Mouse (Mus musculus) liver, embryonic 16.5 days (tissue): ENCODE results near the gene Tcp11. TPM values are rescaled to one million over a fixed set of nuclear protein-coding genes. Genes with fewer than 3 reads are reported as not detected.

Source experiments
- ATAC-seq: fragments of 200-750 bp; cut with Nextera tagmentation; 2 replicates; pipeline ENCODE4 v1.8.0; 2017; ENCODE audit warnings: low read depth, mild to moderate bottlenecking, moderate number of reproducible peaks, moderate library complexity
- H3K27ac ChIP-seq: fragments of 300-500 bp; sonication (generic); 2 replicates; pipeline ENCODE4 v1.5.1; 2014; ENCODE audit warnings: mild to moderate bottlenecking, low read length
- H3K27me3 ChIP-seq: fragments of 300-500 bp; sonication (generic); 2 replicates; pipeline ENCODE4 v1.6.1; 2014; ENCODE audit warnings: low read depth, low read length, mixed read lengths; ENCODE audit not compliant: control insufficient read depth, insufficient read depth
- H3K36me3 ChIP-seq: fragments of 300-500 bp; sonication (generic); 2 replicates; pipeline ENCODE4 v1.6.1; 2014; ENCODE audit warnings: mild to moderate bottlenecking; ENCODE audit not compliant: control insufficient read depth, insufficient read depth
- H3K4me1 ChIP-seq: fragments of 300-500 bp; sonication (generic); 2 replicates; pipeline ENCODE4 v1.6.1; 2014; ENCODE audit warnings: low read depth, low read length, mixed read lengths; ENCODE audit not compliant: control insufficient read depth
- H3K4me2 ChIP-seq: fragments of 300-500 bp; sonication (generic); 2 replicates; pipeline ENCODE4 v1.6.1; 2014; ENCODE audit warnings: low read depth, low read length, mixed read lengths
- H3K4me3 ChIP-seq: fragments of 300-500 bp; sonication (generic); 2 replicates; pipeline ENCODE4 v1.5.1; 2014; ENCODE audit warnings: low read depth, mild to moderate bottlenecking, low read length
- H3K9ac ChIP-seq: fragments of 300-500 bp; sonication (generic); 2 replicates; pipeline ENCODE4 v1.6.1; 2014; ENCODE audit warnings: low read depth, low read length
- H3K9me3 ChIP-seq: fragments of 300-500 bp; sonication (generic); replicated peaks from 2 replicates; pipeline ENCODE4 v1.6.1; 2016; ENCODE audit warnings: low read length; ENCODE audit not compliant: control insufficient read depth
- WGBS: fragments of 180-500 bp; shearing (Covaris S2); extraction: QIAGEN DNeasy Blood & Tissue Kit; methylation state at CpG from one replicate; pipeline ENCODE4 v1.1.7; 2014; ENCODE audit not compliant: insufficient replicate concordance; 5-methylcytosine and 5-hydroxymethylcytosine counted together
- polyA plus RNA-seq: library from polyadenylated mRNA; unstranded; fragments of >200 nt; fragmentation: Nextera tagmentation; extraction: Ambion mirVana; gene quantifications from 2 replicates; pipeline ENCODE4 v1.2.1, GENCODE M21; 2015

Tcp11 gene
- polyA plus RNA-seq, 1 experiment from 2014 or later = 0.06 TPM

DNA sequence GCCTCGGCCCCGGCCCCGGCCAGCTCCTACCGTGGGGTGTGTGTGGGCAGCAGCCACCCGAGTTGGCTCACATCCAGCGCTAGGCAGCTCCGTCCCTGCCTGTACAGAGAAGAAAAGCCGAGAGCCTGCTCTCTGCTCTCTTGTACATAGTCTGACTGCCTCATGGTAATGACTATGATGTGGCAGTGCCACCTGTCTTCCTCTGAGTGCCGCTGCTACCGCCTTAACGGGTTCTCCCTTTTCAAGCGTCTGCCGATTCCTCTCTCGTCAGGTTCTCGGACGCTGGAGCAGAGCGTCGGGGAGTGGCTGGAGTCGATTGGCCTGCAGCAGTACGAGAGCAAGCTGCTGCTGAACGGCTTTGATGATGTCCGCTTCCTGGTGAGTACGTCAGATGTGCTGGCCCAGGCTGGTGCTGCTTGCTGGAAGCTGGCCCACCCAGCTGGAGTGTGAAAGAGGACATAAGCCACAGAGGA, 38.1 kb downstream of the Tcp11 start:
- Histone ChIP-seq H3K27me3 (no peaks in the 10 kb centered on the region), H3K27ac (no peak overlapping the region), H3K9me3 (no peaks in the 10 kb centered on the region), H3K9ac (no peak overlapping the region), H3K4me2 (no peak overlapping the region), H3K36me3 (no peaks in the 10 kb centered on the region; the same call in 1 of the 2 replicates), H3K4me3 (no peak overlapping the region), H3K4me1 (no peaks in the 10 kb centered on the region)
- ATAC-seq = no peak
- 80% methylated on average over 23 of the region's 23 CpGs for WGBS

DNA sequence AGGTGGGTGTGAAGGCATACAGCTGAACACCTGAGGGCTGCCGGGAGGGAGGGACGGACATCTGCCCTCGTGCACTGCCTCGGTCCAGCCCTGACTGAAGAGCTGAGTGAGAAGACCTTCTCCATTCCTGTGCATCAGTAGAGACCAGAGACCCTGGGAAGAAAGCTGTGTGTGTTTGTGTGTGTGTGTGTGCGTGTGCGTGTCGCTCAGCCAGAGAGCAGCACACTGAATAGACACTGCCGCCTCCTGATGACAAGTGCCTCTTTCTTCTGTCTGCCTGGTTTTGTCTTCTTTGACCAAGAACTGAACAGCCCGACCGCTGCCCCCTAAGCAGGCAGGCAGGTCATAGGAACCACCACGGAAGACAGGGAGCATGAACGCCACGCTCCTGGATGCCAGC, 39.1 kb downstream of the Tcp11 start:
- no peak overlapping the region for H3K4me3 ChIP-seq
- H3K4me2 ChIP-seq = no peak overlapping the region
- H3K27me3 ChIP-seq = no peaks in the 10 kb centered on the region
- H3K9me3 ChIP-seq = no peaks in the 10 kb centered on the region
- H3K36me3 ChIP-seq = no peaks in the 10 kb centered on the region; the same call in 1 of the 2 replicates
- no peak for ATAC-seq
- WGBS = 89% methylated on average over 13 of the region's 13 CpGs
- H3K9ac ChIP-seq = no peak overlapping the region
- H3K27ac ChIP-seq = no peak overlapping the region
- H3K4me1 ChIP-seq = no peaks in the 10 kb centered on the region

GRCm38 (mm10) chr17:28040620-28041019, 39.8 kb downstream of the Tcp11 start:
- Histone ChIP-seq H3K36me3 (no peaks in the 10 kb centered on the region; the same call in 1 of the 2 replicates), H3K4me1 (no peaks in the 10 kb centered on the region), H3K9me3 (no peaks in the 10 kb centered on the region), H3K27me3 (no peaks in the 10 kb centered on the region), H3K4me3 (no peak overlapping the region), H3K4me2 (no peak overlapping the region), H3K27ac (no peak overlapping the region), H3K9ac (no peak overlapping the region)
- WGBS = 68% methylated on average over 16 of the region's 16 CpGs
- ATAC-seq = no peak

DNA sequence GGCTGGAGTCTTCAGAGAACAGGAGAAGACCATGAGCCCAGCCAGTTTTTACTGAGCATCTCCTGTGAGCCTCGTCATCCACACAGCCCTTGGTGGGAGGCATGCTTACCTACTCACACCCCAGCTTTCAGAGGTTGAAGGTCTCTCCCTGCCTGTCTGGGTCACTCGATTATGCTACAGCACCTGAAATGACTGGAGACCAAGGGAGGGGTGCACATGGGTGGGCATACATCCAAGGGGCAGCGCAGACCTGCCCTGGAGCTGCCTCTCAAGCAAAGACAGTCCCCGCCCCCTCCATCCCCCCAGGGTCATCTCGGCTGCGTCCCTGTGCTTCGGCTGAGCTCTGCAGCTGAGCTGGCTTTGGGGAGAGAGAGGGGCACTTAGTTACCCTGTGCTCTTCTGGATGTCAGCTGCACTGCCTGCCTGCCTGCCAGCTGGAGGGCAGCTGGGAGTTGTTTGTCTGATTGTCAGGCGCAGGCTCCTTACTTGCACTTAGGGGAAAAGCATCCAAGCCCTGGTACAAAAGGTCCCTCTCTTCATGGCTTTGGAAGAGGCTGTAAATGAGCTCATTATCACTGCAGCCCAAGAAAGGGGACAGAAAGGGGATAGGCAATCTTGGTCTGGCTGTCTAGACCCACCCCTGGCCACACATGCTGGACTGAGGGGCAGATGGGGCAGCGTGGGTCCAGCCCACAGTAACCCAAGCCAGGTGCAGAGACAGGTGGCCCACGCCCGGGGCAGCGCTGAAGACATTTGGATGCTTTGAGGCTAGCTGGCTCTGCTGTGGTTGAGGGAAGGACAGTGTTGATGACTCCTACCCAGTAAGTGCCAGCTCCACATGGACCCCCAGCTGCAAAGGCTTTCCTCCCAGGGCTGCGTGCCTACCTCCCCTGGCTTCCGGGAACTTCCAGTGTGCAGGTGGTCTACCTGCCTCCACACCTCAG, 43.4 kb downstream of the Tcp11 start:
- H3K4me2 ChIP-seq = no peak overlapping the region
- H3K9me3 ChIP-seq = no peaks in the 10 kb centered on the region
- no peak overlapping the region for H3K27ac ChIP-seq
- H3K27me3 ChIP-seq = no peaks in the 10 kb centered on the region
- 78% methylated on average over 14 of the region's 14 CpGs for WGBS
- no peak for ATAC-seq
- no peak overlapping the region for H3K9ac ChIP-seq
- H3K36me3 ChIP-seq = no peaks in the 10 kb centered on the region; the same call in 1 of the 2 replicates
- H3K4me1 ChIP-seq = no peaks in the 10 kb centered on the region
- no peak overlapping the region for H3K4me3 ChIP-seq

DNA sequence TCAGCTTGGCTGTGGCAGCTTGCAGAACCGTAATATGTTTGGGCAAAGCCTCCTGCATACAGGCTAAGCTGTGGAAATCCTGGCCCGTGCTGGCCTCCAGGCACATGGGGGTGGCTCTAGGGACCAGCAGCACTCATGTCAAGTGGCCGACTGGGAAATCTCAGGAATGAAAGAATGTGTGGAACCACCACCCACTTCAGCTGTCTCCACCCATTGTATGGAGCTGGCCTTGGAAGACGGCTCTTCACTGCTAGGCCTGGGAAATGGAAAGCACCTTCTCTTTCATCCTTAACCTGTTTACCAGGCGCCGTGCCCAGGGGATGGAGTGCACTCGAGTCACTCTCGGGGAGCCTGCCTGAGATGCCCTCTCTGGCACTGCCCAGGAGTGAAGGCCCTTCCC, 45.5 kb downstream of the Tcp11 start:
- no peak for ATAC-seq
- H3K4me3 ChIP-seq = no peak overlapping the region
- H3K9ac ChIP-seq = no peak overlapping the region
- no peaks in the 10 kb centered on the region for H3K27me3 ChIP-seq
- H3K4me2 ChIP-seq = no peak overlapping the region
- 74% methylated on average over 8 of the region's 8 CpGs for WGBS
- peaks cover 8% of the 10 kb centered on the region for H3K4me1 ChIP-seq
- no peaks in the 10 kb centered on the region for H3K9me3 ChIP-seq
- H3K36me3 ChIP-seq = no peaks in the 10 kb centered on the region; the same call in 1 of the 2 replicates
- no peak overlapping the region for H3K27ac ChIP-seq

GRCm38 (mm10) chr17:28033046-28033580, 47.3 kb downstream of the Tcp11 start:
- Histone ChIP-seq H3K27ac (no peak overlapping the region), H3K9me3 (no peaks in the 10 kb centered on the region), H3K36me3 (no peaks in the 10 kb centered on the region), H3K4me3 (no peak overlapping the region), H3K4me1 (peaks cover 8% of the 10 kb centered on the region), H3K27me3 (no peaks in the 10 kb centered on the region), H3K9ac (no peak overlapping the region), H3K4me2 (no peak overlapping the region)
- ATAC-seq = no peak
- 51% methylated on average over 3 of the region's 3 CpGs for WGBS

DNA sequence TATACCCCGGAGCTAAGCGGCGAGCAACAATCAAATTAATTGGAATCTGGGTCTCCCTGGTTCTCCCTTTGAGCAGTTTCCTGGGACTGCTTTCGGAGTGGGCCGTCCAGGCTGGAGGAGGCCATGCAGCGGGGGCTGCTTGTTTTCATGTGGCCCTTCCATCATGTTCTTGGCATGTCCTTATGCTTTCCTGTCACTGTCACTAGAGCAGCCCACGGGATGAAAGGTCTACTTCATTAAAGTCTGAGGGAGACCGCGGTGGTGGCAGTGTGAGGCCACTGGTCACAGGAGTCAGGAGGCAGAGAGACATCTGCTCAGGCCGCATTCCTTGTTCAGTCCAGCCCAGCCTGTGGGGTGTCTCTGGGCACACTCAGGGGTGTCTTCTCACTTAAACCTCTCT, 48.2 kb downstream of the Tcp11 start:
- Histone ChIP-seq H3K4me2 (no peak overlapping the region), H3K27ac (no peak overlapping the region), H3K9ac (no peak overlapping the region), H3K4me3 (no peak overlapping the region), H3K36me3 (no peaks in the 10 kb centered on the region), H3K27me3 (no peaks in the 10 kb centered on the region), H3K9me3 (no peaks in the 10 kb centered on the region), H3K4me1 (peaks cover 8% of the 10 kb centered on the region)
- 81% methylated on average over 10 of the region's 10 CpGs for WGBS
- ATAC-seq = no peak

GRCm38 (mm10) chr17:28031281-28031941, 49.0 kb downstream of the Tcp11 start:
- H3K27me3 ChIP-seq = no peaks in the 10 kb centered on the region
- H3K4me2 ChIP-seq = no peak overlapping the region
- no peaks in the 10 kb centered on the region for H3K36me3 ChIP-seq
- peaks cover 14% of the 10 kb centered on the region for H3K4me1 ChIP-seq
- no peak overlapping the region for H3K4me3 ChIP-seq
- WGBS = 33% methylated on average over 9 of the region's 9 CpGs
- no peak overlapping the region for H3K9ac ChIP-seq
- ATAC-seq = peak; percentile 38; the same call in 1 of the 2 replicates
- no peak overlapping the region for H3K27ac ChIP-seq
- H3K9me3 ChIP-seq = no peaks in the 10 kb centered on the region
